Mouse (Mus musculus) limb, embryonic 14.5 days (tissue): Measurements from ENCODE around the gene Arid3b. TPM values are rescaled to one million over a fixed set of nuclear protein-coding genes. Genes with fewer than 3 reads are reported as not detected.

Experiments used
- ATAC-seq: fragments of 200-750 bp; cut with Nextera tagmentation; 2 replicates; pipeline ENCODE4 v1.8.0; 2017; ENCODE audit warnings: low read depth, moderate number of reproducible peaks, moderate TSS enrichment; ENCODE audit not compliant: low FRiP score
- DNase-seq: peaks from one replicate; pipeline ENCODE4 v3.0.0-alpha.2; 2015; ENCODE audit warnings: low spot score
- H3K27ac ChIP-seq: fragments of 300-500 bp; sonication (generic); replicated peaks from 2 replicates; pipeline ENCODE4 v1.5.1; 2014; ENCODE audit warnings: low read depth, mild to moderate bottlenecking, low read length, moderate library complexity, mixed read lengths
- H3K27me3 ChIP-seq: fragments of 300-500 bp; sonication (generic); 2 replicates; pipeline ENCODE4 v1.6.1; 2014; ENCODE audit warnings: low read length, mixed read lengths; ENCODE audit not compliant: control insufficient read depth, insufficient read depth
- H3K36me3 ChIP-seq: fragments of 300-500 bp; sonication (generic); 2 replicates; pipeline ENCODE4 v1.6.1; 2014; ENCODE audit warnings: mild to moderate bottlenecking, low read length, moderate library complexity, mixed read lengths; ENCODE audit not compliant: control insufficient read depth, insufficient read depth
- H3K4me1 ChIP-seq: fragments of 300-500 bp; sonication (generic); 2 replicates; pipeline ENCODE4 v1.6.1; 2014; ENCODE audit warnings: antibody characterized with exemption, low read length, mixed read lengths; ENCODE audit not compliant: control insufficient read depth, insufficient read depth
- H3K4me2 ChIP-seq: fragments of 300-500 bp; sonication (generic); replicated peaks from 2 replicates; pipeline ENCODE4 v1.6.1; 2014; ENCODE audit warnings: low read depth, mild to moderate bottlenecking, low read length, moderate library complexity; ENCODE audit not compliant: severe bottlenecking
- H3K4me3 ChIP-seq: fragments of 300-500 bp; sonication (generic); replicated peaks from 2 replicates; pipeline ENCODE4 v1.5.1; 2014; ENCODE audit warnings: low read length
- H3K9ac ChIP-seq: fragments of 300-500 bp; sonication (generic); 2 replicates; pipeline ENCODE4 v1.6.1; 2014; ENCODE audit warnings: mild to moderate bottlenecking, low read depth, low read length, moderate library complexity; ENCODE audit not compliant: severe bottlenecking
- H3K9me3 ChIP-seq: fragments of 300-500 bp; sonication (generic); 2 replicates; pipeline ENCODE4 v1.6.1; 2016; ENCODE audit warnings: low read length; ENCODE audit not compliant: control insufficient read depth
- POLR2A ChIP-seq: fragments of 200-500 bp; IDR thresholded peaks from 2 replicates; pipeline ENCODE4 v1.8.0; 2012; ENCODE audit warnings: inconsistent platforms, mild to moderate bottlenecking, moderate library complexity, borderline replicate concordance; ENCODE audit not compliant: insufficient read depth, insufficient read length; ENCODE audit errors: extremely low read depth
- WGBS: fragments of 180-500 bp; shearing (Covaris S2); extraction: QIAGEN DNeasy Blood & Tissue Kit; methylation state at CpG from one replicate; pipeline ENCODE4 v1.1.7; 2014; 5-methylcytosine and 5-hydroxymethylcytosine counted together
- polyA plus RNA-seq, 2 experiments: library from polyadenylated mRNA; depleted of rRNA in 1 of 2; stranded (reverse) in 1 of 2; unstranded in 1 of 2; fragments of >200 nt; fragmentation: Nextera tagmentation in 1 of 2; extraction: Ambion mirVana in 1 of 2; gene quantifications; 2 replicates each; pipeline versions ENCODE4 v1.2.1 to v1.2.3; 2012 to 2014

Gene Arid3b
- polyA plus RNA-seq, 2 experiments, result 2.9 to 6.6 TPM

DNA sequence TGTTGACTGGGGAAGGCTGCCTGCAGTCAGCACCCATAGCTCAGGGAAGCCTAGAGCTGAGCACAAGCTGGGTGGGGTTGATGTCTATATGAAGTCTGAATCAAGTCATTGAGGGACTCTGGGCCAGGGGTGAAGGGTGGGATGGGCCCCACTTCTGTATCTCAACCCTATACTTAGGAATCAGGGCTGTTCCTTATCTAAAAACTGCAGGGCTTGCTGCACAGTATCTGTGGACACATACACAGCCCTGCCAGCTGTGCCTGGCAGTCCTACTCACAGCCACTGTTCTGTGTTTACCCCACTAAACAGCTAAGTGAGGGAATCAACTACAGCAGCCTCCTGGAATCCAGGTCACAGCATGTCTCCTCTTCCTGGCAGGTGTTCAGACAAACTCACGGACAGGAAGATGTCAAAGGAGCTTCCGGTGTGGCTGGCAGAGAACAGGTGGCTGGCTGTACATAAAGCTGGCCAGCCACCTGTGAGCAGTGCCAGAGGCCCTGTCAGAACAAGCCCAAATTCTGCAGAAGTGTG, 67.0 kb downstream of the Arid3b start:
- Histone ChIP-seq H3K27ac (no peak overlapping the region), H3K4me3 (no peak overlapping the region), H3K9ac (no peak overlapping the region), H3K4me1 (peaks cover 7% of the 10 kb centered on the region; the same call in 1 of the 2 replicates), H3K27me3 (no peaks in the 10 kb centered on the region), H3K9me3 (no peaks in the 10 kb centered on the region), H3K36me3 (no peaks in the 10 kb centered on the region), H3K4me2 (no peak overlapping the region)
- DNase-seq (no peak), ATAC-seq (no peak)
- no peak for TF ChIP-seq POLR2A
- WGBS, result 43% methylated on average over 2 of the region's 2 CpGs

DNA sequence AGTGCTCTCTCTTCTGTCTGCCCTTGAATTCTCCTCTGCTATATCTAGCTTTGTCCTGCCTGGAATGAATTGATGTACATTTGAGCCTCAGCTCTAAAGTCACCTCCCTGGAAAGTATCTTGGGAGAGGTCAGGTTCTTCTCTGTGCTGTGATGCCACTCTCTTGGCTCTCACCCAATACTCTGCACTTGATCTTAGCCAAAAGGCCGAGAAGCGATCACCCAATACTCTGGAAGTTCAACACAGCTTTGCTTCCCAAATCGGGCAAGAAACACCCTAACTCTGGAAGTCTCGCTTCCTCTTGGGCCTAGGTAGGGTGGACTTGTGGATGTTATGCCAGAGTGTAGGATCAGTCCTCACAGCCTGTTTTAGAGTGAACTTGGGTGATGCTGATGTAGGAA, 69.4 kb downstream of the Arid3b start:
- 94% methylated on average over 4 of the region's 4 CpGs for WGBS
- Histone ChIP-seq H3K9ac (no peak overlapping the region), H3K27ac (no peak overlapping the region), H3K36me3 (no peaks in the 10 kb centered on the region), H3K9me3 (no peaks in the 10 kb centered on the region), H3K4me2 (no peak overlapping the region), H3K4me3 (no peak overlapping the region), H3K27me3 (no peaks in the 10 kb centered on the region), H3K4me1 (peaks cover 26% of the 10 kb centered on the region)
- no peak for TF ChIP-seq POLR2A
- no peak for DNase-seq
- ATAC-seq, result no peak

DNA sequence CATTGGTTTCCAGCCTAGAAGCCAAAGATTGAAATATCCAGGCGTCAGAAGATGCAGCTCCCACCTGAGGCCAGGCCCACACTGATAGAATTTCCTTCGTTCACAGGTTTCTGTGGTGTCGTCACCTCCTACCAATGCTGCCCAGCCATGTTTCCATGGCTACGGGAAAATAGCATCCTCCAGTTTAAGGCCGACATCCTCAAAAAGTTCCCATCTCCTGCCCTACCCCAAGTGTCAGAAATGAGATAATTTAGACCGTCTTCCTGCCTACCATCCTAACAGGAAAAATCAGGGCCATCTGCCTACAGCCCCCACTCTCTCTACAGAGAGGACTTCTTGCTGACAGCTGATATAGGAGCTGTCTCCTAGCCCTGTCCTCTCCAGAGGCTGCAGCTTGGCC, 70.2 kb downstream of the Arid3b start:
- Histone ChIP-seq H3K4me1 (peaks cover 32% of the 10 kb centered on the region), H3K9me3 (no peaks in the 10 kb centered on the region), H3K27me3 (no peaks in the 10 kb centered on the region), H3K4me2 (peak overlapping the region; percentile 95), H3K36me3 (peaks cover 6% of the 10 kb centered on the region; the same call in 1 of the 2 replicates), H3K27ac (no peak overlapping the region), H3K9ac (peak overlapping the region; percentile 97; the same call in 1 of the 2 replicates), H3K4me3 (peak overlapping the region; percentile 94)
- ATAC-seq, result no peak
- WGBS, result 39% methylated on average over 6 of the region's 6 CpGs
- no peak for TF ChIP-seq POLR2A
- no peak for DNase-seq

DNA sequence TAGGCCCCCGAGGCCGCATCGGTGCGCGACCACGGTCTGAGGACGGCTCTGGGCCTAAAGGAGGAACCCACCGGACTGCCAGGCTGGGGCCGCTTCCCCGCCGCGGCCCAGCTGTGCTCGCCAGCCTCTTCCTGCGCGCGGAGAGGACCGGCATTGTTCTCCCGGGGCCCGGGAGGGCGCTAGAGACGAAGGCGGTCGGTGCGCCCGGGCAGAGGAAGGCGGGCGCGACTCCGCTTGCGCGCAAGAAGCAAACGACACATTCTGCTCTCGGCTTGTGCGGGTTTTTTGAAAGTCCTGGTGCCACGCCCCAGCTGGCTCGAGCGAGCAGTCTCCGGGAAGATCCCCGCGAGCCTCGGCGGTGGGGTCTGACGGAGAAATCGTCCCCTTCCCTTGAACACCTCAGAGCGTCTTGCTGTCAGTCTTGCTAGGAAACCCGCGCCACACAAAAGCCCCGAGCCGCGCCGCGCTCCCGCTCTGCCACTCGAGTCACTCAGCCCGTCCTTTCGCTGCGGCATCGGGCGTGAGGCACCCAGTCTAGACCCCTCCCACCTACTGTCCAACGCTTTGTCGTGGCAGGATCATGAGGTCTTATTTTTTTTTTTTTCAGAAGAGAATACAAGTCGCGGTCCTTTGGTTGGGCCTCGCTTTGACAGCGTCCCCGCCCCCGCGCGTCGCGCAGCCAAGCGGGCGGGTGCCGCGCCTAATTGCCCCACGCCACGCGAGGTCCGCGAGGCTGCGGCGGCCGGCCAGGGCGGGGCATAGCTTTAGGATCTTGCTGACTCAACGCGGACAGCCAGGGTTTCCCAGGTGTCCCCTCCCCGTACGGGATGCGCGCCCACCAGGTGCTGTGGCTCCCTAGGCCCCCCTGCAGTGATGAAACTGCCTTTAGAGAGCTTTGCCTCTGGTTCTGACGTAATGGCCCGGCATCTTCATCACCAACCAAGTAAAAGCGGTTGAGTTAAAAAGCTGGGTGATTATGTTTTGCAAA, 70.9 kb downstream of the Arid3b start, which contains the start of gene Clk3:
Gene Clk3 (minus strand): TSS at position 497 of the 988 bp plus-strand sequence.
- H3K4me1 ChIP-seq, result peaks cover 32% of the 10 kb centered on the region
- peak within 1 kb of the TSS; percentile 94 for H3K4me3 ChIP-seq
- peak; percentile 56 for DNase-seq
- H3K27ac ChIP-seq, result peak within 1 kb of the TSS; percentile 97
- H3K27me3 ChIP-seq, result no peaks in the 10 kb centered on the region
- no peaks in the 10 kb centered on the region for H3K9me3 ChIP-seq
- no peak for TF ChIP-seq POLR2A
- WGBS, result under 1% methylated on average over 85 of the region's 93 CpGs
- peak within 1 kb of the TSS; percentile 97 for H3K9ac ChIP-seq
- ATAC-seq, result peak; percentile 51; the same call in 1 of the 2 replicates
- peak within 1 kb of the TSS; percentile 95 for H3K4me2 ChIP-seq
- H3K36me3 ChIP-seq, result peaks cover 14% of the 10 kb centered on the region

DNA sequence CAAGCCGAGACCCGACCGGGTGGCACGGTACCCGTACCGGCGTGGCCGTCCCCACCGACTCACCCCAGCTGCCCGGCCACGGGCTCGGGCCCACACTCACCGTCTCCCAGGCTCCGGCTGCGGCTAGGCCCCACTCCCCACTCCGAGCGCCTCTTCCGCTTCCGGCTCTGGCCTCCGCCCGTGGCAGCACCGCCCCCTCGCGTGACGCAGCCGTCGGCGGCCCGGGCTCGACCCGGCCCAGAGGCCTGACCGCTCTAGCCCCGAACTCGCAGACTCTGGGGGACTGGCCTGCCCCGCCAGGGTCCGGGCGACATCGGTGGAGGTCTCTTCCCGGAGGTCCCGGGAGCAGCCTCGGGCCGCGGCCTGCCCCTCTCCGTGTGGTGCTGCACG, 71.6 kb downstream of the Arid3b start:
- TF ChIP-seq POLR2A, result peak; percentile 82; the same call in 1 of the 2 replicates
- peak; percentile 86 for DNase-seq
- peak; percentile 95 for ATAC-seq
- Histone ChIP-seq H3K9ac (peak overlapping the region; percentile 97), H3K27me3 (no peaks in the 10 kb centered on the region), H3K36me3 (peaks cover 20% of the 10 kb centered on the region), H3K4me2 (peak overlapping the region; percentile 95), H3K9me3 (no peaks in the 10 kb centered on the region), H3K27ac (peak overlapping the region; percentile 97), H3K4me3 (peak overlapping the region; percentile 94), H3K4me1 (peaks cover 32% of the 10 kb centered on the region)
- 1% methylated on average over 36 of the region's 45 CpGs for WGBS
